Mouse (Mus musculus) CD4-positive helper T cell, adult 2 months (primary cell): ENCODE data around the gene Tap1.

Source experiments
- DNase-seq: peaks from one replicate; pipeline ENCODE4 v3.0.0-alpha.2; 2012; ENCODE audit warnings: low read depth, missing footprints, low spot score

Tap1 gene

DNA sequence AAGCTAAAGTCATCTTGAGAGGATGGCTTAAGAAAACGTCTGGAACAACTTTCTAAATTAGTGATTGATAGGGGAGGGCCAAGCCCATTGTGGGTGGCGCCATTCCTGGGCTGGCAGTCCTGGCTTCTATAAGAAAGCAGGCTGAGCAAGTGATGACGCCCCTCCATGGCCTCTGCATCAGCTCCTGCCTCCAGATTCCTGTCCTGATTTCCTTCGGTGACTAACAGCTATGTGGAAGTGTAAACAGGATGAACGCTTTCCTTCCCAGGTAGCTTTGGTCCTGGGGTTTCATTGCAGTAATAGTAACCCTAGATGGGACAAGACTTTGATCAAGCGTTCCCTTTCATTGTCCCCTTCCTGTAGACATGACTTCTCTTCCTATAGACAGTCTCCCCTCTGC is 8.3 kb upstream of the Tap1 start:
- DNase-seq: no peak

DNA sequence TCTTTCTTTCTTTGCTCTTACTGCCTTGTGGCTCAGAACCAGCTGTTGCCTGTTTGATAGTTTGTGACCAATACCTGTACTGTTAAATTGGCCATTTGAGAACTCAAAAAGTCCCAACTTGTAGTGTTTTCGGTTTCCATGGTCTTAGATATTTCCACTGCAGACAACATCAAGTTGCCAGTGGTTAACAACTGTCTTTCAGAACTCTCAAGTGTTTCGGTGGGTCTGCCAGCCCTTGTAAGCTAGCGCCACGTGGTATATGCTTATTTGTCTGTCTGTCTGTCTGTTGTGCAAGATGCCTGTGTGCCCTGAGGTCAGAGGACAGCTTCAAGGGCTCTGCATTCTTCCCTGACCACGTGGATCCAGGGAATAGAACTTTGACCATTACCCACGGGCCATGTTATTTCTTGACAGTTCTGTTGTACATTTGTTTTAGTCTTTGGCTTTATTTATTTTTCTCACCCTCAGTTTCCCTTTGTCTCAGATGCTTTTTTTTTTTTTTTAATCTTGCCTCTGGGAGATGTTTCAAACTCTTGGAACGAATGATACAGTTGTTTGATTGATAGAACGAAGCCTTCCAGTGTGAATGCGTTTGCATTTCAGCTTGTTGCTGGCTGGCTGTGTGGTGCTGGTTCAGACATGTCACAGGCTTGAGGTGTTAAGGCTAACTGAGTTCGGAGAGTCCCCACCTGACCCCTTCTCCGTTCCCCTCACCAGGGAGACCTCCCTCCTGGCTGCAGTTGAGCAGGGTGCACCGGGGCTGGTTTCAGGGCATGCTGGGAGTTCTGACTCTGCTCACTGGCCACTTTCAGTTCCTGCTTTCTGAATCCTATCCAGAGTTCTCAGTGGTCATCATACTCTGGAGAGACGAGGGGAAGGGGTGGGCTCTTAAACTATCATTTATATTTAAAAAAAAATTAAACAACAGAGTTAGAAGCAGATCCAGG is 7.2 kb upstream of the Tap1 start:
- DNase-seq: no peak

DNA sequence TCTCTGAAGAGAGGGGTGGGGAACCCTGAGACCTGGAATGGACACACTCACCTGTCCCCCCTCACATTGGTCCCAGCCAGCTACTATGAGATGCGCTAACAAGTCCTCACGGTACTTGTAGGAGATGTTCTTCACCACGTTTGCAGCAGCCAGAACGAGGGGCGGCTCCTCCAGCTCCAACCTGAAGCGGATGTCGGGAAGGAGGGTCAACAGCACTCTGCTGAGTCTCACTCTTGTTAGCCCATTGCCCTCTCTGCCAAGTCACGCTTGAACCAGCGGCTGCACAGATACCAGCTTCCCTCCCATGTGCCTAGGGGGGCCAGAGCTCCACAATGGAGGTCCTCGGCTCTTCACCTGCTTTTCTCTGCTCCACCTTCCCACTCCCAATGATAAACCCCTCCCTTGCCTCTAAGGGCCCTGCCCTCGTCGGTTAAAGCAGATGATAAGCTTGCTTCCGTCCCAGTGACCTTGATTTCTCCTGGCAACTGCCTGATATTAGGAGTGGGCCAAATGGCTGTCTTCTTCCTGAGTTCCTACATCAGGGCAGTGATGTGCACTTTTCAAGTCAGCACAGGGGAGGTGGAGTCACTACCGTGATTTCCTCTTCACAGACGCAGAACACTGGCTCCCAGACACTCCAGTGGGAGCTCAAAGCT is 3.7 kb upstream of the Tap1 start:
- no peak for DNase-seq

DNA sequence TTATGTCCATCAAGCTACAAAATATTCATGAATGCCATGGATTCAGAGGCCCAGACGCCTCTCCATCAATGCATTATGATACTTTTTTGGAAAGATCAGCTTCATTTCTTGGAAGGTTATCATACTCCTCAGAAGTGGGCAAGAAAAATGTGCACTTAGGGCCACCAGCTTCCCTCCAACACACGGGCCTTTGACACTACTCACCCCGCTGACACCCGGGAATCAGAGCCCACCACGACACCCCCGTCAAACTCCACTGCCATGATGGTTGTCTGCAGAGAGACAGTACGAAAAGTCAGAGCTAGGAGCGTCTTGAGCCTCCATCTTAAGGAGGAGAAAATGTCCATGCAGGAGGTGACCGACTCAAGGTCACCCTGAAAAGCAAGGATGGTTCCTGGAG is 1.8 kb upstream of the Tap1 start:
- no peak for DNase-seq

DNA sequence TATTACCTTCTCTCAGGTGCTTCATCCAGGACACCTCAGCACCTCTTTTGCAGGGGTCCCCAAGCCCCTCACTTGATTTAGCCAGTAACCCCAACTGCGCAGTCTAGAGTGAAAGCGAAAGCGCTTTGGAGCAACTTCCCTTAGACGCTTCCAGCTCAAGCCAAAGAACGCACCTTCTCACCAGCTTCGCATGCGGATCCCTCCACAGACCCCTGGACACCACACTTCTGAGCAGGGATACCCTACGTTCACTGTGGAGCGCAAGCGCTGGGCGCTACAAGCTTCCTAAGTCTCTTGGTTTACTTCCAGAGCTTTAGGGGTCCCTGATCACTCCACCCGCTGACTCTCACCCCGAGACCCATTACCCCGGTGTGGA is 480 bp upstream of the Tap1 start:
- no peak for DNase-seq

DNA sequence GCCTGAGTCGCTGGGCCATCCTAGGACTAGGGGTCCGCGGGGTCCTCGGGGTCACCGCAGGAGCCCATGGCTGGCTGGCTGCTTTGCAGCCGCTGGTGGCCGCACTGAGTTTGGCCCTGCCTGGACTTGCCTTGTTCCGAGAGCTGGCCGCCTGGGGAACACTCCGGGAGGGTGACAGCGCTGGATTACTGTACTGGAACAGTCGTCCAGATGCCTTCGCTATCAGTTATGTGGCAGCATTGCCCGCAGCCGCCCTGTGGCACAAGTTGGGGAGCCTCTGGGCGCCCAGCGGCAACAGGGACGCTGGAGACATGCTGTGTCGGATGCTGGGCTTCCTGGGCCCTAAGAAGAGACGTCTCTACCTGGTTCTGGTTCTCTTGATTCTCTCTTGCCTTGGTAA is 657 bp downstream of the Tap1 start:
- peak; percentile 49 for DNase-seq

DNA sequence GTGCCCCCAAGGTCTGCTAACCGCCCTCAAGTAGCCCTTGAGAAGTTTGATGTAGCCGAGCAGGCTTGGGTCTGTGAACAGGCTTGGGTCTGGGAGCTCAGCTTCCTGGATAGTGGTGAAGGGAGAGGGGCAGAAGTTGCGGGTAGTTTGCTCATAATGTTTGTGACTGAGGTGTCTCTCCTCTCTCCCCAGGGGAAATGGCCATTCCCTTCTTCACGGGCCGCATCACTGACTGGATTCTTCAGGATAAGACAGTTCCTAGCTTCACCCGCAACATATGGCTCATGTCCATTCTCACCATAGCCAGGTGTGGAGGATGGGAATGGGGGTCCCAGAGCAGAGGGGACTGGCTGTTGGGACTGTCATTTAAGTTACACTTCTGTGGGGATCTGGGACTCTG is 1.6 kb downstream of the Tap1 start:
- DNase-seq: no peak

DNA sequence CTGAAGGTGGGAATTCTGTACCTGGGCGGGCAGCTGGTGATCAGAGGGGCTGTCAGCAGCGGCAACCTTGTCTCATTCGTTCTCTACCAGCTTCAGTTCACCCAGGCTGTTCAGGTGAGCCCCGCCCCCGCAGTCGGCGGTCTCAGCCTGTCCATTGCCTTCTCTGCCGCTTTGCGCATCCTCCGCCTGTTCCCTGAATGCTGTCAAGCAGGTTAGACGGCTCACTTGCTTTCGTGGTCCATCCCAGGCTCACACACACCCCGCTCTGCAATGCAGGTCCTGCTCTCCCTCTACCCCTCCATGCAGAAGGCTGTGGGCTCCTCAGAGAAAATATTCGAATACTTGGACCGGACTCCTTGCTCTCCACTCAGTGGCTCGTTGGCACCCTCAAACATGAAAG is 5.5 kb downstream of the Tap1 start:
- no peak for DNase-seq

DNA sequence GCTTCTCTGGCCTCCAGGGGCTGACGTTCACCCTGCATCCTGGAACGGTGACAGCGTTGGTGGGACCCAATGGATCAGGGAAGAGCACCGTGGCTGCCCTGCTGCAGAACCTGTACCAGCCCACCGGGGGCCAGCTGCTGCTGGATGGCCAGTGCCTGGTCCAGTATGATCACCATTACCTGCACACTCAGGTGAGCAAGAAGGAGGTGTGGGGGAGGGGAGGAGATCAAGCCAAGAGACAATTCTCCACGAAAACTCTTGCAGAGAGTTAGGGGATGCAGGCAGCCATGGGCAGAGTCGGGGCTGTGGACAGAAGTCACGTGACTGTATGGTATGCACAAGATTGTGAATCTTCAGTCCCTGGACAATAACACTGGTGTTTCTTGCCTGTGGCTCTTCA is 6.1 kb downstream of the Tap1 start:
- no peak for DNase-seq

DNA sequence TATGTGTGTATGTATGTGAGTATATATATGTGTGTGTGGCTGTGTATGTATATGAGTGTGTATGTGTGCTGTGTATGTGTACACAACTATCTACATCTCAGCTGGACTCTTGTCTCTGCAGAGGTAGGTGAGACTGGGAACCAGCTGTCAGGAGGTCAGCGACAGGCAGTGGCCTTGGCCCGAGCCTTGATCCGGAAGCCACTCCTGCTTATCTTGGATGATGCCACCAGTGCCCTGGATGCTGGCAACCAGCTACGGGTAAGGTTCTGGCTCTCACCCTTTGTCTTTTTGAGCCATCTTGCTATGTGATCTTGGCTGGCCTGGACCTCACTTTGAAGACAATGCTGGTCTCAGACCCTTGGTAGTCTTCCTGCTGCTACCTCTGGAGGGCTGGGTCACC is 7.4 kb downstream of the Tap1 start:
- DNase-seq: no peak

DNA sequence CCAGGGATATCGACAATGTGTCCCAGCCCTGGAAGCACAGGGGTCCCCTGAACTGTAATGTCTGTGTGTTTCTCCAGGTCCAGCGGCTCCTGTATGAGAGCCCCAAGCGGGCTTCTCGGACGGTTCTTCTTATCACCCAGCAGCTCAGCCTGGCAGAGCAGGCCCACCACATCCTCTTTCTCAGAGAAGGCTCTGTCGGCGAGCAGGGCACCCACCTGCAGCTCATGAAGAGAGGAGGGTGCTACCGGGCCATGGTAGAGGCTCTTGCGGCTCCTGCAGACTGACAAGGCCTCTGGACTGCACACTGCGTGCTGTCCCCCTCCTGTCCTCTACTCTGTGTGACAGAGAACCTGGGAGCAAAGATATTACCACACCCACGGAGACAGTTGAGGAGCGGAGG is 9.1 kb downstream of the Tap1 start:
- peak; percentile 86 for DNase-seq

DNA sequence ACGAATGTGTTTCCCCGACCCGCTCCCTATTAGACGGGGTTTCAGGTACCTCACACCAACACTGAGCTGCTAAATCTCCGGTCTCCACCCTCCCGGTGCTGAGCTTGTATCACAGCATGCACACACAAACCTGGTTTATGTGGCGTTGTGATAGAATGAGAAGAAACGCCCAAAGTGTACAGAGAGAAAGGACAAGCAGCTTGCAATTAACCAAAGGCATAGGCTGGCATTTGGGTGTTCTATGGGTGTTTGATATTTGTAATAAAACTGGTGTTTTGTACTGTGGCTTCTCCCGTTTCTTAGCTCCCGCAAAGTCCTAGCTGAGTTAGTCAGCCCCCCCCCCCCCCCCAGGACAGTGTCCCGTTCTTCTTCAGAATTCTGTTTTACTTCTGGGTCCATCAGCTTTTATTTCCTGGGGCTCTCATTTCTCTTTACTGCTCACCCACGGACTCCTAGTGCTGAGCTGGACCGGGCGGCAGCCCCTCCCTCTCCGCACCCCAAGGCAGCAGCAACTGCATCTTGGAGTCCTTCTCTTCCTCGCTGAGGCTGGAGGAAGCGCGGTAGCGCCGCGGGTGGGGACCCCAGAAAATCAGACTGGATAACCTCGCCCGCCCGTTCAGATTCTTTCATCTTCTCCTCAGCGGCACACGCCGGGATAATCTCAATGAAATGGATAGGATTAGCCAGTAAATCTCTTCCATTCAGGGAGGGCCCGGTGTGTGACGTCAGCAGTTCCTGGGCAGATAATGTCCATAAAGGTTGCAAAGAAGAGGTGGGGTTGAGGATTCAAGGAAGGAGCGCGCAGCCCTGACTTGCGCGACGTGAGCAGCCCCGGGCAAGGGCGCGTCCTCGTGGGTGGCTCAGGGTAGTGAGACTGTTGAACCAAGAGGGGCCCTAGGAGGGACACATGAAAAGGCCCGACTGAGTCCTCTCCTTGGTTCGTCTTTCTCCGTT is 9.9 kb downstream of the Tap1 start, which contains the start of gene Psmb8:
Psmb8 (plus strand) TSS at position 781 of the 954 bp plus-strand sequence.
- peak; percentile 92 for DNase-seq

DNA sequence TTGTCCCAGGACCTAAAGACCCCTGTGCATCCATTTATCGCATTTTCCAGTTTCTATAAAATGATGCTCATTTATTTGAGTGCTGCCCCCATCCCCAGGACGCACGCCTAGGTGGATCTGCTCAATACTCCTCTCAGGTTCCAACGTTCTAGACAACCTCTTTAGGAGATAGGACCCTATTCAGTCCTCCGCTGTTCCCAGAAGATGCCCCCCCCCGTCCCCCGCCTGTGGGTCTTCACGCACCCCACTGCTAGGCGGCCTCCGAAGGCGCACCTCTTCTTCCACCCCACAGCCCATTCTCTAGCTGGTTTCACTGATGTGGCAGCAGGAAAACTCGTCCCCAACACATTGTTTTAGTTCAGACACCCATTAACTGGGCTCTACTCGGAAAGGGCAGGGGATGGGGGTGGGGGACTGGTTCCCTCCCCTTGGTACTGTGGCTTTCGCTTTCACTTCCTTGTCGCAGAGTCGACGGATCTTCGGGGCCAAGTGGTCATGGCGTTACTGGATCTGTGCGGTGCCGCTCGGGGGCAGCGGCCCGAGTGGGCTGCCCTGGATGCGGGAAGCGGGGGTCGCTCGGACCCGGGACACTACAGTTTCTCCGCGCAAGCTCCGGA is 10.7 kb downstream of the Tap1 start:
- DNase-seq: peak; percentile 88

DNA sequence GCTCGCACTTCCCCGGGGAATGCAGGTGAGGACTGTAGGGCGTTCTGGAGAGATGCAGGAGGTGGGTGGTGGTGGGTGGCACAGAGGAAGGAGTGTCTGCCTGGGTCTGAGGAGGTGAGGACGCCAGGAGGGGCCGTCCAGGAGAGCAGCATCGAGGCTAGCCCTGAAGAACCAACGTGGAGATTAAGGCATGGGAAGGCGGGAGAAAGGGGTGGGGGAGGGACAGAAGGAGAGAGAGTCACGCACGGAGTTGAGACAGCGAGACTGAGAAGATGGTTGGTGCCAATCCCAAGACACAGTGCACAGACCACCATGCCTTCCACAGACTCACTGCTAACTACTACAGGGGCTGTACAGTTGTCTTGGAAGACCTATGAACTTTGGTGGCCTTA is 11.2 kb downstream of the Tap1 start:
- no peak for DNase-seq

DNA sequence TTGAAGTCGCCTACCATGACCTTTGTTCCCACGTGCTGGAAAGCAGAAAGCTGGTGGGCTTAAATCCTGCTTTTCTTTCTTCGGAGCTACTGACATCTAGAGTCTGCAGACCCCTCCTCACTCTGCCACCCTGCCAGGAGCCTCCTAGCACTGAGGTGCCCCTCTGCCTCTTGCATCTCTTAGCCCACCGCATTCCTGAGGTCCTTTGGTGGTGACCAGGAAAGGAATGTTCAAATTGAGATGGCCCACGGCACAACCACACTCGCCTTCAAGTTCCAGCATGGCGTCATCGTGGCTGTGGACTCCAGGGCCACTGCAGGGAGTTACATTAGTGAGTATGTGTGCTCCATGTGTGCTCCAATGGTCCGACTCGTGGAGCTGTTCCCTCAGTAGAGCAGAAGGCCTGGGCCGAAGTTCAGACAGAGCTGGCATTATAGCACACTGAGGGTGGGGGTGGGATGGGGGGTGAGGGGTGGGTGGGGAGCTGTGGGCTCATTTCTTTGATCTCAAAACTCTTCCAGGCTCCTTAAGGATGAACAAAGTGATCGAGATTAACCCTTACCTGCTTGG is 11.8 kb downstream of the Tap1 start:
- no peak for DNase-seq

DNA sequence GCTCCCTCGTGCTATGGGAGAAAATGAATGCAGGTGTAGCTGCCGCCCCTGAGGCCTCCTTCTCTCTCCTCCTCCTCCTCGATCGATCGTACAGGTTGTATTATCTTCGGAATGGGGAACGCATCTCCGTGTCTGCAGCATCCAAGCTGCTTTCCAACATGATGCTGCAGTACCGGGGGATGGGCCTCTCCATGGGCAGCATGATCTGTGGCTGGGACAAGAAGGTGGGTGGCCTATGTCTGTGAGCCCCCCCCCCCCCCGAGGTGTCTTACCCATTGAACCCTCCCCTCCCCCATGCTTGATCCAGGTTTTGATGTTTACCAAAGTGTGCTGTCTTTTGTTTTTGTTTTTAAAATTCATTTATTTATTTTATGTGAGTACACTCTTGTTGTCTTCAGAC is 12.7 kb downstream of the Tap1 start:
- DNase-seq: no peak

DNA sequence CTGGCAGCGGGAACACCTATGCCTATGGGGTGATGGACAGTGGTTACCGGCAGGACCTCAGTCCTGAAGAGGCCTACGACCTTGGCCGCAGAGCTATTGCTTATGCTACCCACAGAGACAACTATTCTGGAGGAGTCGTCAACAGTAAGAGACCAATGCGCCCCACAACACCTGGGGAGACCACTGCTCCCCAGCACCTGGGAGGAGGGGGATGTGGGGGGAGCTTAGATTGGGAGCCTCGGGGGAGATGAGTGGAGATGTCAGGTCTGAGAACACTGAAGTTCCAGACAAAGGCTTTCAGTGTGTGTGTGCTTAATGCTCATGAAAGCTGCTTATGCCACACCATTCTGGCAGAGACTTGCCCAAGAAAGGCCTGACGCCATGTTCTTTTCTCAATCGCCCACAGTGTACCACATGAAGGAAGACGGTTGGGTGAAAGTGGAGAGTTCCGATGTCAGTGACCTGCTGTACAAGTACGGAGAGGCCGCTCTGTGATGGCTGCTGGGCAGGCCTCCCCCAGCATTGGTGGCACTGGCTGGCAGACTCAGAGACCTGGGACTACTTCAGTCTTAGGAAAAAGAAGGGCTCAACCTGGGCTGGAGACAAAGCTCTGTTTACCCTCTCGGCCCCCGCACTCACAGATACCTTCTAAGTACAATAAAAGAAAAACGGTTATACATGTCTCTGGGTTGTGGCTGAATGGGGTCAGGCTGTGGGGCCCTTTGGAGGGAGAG is 13.6 kb downstream of the Tap1 start:
- DNase-seq: peak; percentile 60

DNA sequence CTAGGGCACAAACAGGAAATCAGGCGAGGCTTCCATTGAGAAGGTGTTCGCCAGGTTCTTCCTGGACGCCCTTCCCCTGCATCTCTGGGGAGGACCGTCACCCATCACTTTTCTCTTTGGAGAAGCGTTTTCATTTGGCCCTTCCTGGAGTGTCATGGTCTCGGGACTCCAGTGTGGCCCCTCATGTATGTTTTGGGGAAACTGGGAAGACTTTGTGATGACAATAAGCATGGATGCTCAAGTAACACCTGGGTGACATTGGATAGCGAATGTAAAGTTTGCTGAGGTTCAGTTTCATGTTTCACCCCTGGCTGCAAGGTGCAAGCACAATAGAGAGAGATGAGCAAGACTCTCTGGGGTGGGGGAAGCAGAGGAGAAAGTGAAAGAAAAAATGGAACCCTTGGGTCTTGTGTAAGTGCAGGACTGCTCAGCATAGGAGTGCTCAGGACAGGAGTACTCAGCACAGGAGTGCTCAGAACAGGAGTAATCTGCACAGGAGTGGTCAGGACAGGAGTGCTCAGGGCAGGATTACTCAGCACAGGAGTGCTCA is 14.2 kb downstream of the Tap1 start:
- peak; percentile 64 for DNase-seq

DNA sequence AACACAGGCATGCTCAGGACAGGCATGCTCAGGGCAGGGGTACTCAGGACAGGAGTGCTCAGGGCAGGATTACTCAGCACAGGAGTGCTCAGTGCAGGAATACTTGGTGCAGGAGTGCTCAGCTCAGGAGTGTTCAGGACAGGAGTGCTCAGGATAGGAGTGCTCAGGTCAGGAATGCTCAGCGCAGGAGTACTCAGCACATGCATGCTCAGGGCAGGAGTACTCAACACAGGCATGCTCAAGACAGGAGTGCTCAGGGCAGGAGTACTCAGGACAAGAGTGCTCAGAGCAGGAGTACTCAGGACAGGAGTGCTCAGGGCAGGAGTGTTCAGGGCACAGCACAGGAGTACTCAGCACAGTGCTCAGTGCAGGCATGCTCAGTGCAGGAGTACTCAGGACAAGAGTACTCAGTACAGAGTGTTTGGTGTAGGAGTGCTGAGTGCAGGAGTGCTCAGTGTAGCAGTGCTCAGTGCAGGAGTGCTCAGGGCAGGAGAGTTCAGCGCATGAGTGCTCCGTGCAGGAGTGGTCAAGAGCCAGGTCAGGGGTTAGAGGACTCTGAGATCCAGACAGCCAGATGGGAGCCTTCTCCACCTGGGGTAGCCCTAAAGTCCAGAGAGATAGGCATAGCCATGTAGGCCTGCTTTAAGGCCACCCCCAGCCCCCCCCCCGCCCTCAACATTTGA is 15.5 kb downstream of the Tap1 start:
- no peak for DNase-seq

DNA sequence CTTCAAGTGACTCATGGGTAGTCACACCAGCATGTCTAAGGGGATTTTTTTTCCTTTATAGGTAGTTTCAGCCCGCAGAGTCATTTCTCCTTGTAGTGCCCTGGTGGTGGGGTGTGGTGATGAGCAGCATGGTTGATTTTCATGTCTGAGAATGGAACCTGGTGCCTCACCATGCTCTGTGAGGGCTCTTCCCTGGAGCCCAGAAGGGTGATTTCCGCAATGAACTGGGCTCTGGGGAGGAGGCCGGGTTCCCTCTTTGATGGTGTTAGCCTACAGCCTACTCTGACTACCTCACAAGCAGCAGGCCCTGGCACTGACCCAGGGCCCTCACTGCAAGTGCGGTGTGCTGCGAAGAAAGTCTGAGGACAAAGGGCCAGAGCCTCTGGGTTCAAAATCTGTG is 16.1 kb downstream of the Tap1 start, which contains the start of gene Tap2:
Tap2 (plus strand) TSS at position 84 of the 400 bp plus-strand sequence.
- peak; percentile 72 for DNase-seq
